In the genomic region with DNA sequence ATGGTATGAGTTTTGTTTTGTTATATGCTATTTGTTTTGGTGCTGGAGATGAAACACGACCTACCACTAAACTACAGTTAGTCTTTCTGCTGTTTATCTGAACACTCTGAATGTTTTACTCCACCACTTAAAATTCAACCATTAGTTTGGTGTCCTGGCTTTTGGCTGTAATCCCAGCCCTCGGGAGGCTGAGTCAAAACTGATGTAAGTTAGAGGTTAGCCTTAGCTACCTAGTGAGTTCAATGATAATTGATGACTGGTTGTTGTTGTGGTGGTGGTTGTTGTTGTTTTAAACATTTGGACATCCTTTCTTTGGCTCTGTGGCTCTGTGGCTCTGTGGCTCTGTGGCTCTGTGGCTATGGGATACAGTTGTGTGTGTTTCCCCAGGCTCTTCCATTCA, we compare ENCODE assay signal across 8 mouse cellular contexts. TPM values are rescaled to one million over a fixed set of nuclear protein-coding genes. Genes with fewer than 3 reads are reported as not detected.
DNase-seq lines count a peak whose midpoint lies in the region; ATAC-seq lines count a peak whose summit lies in the region.

No protein-coding gene starts in this region.

- peak overlapping the region; percentile 96 for H3K9ac ChIP-seq in forebrain, embryonic 13.5 days
- H3K9ac ChIP-seq in limb, embryonic 15.5 days: no peak overlapping the region

- no peaks in the 10 kb centered on the region for H3K27me3 ChIP-seq in erythroblast, embryonic 14.5 days (ENCODE audit: control insufficient read depth)
- no peaks in the 10 kb centered on the region for H3K27me3 ChIP-seq in forebrain, embryonic 13.5 days
- no peaks in the 10 kb centered on the region for H3K27me3 ChIP-seq in limb, embryonic 15.5 days

- peaks cover 12% of the 10 kb centered on the region for H3K36me3 ChIP-seq in erythroblast, embryonic 14.5 days (ENCODE audit: control insufficient read depth)
- peaks cover 16% of the 10 kb centered on the region for H3K36me3 ChIP-seq in forebrain, embryonic 13.5 days (ENCODE audit: poor library complexity, severe bottlenecking)
- peaks cover 8% of the 10 kb centered on the region for H3K36me3 ChIP-seq in limb, embryonic 15.5 days

- no peaks in the 10 kb centered on the region for H3K9me3 ChIP-seq in erythroblast, embryonic 14.5 days (ENCODE audit: control insufficient read depth, low read length)
- 0 out of 2 replicates have a peak, but pooled peaks cover 3% of the 10 kb centered on the region for H3K9me3 ChIP-seq in forebrain, embryonic 13.5 days (replicated peaks)
- H3K9me3 ChIP-seq in limb, embryonic 15.5 days: no peaks in the 10 kb centered on the region

- ATAC-seq in erythroblast, adult 5-6 weeks (replicated peaks; ENCODE audit: low FRiP score, poor library complexity, severe bottlenecking): no peak
- no peak for ATAC-seq in forebrain, embryonic 13.5 days
- ATAC-seq in limb, embryonic 15.5 days (ENCODE audit: insufficient number of reproducible peaks, low FRiP score, low TSS enrichment, low read depth): no peak

- H3K4me1 ChIP-seq in erythroblast, embryonic 14.5 days (ENCODE audit: control insufficient read depth): peaks cover 23% of the 10 kb centered on the region
- peaks cover 25% of the 10 kb centered on the region for H3K4me1 ChIP-seq in forebrain, embryonic 13.5 days
- H3K4me1 ChIP-seq in limb, embryonic 15.5 days: peaks cover 6% of the 10 kb centered on the region; the same call in 1 of the 2 replicates

- peak; percentile 49 for DNase-seq in 3T3-L1 (ENCODE audit: low read depth, low spot score)
- DNase-seq in ovary, postnatal 14 days (ENCODE audit: low spot score): no peak
- no peak for DNase-seq in kidney, adult 18-20 months
- no peak for DNase-seq in gastrocnemius, adult 8-10 months (ENCODE audit: low spot score in 2 of 2)

- H3K27ac ChIP-seq in forebrain, embryonic 13.5 days: no peak overlapping the region
- no peak overlapping the region for H3K27ac ChIP-seq in limb, embryonic 15.5 days

- peak overlapping the region; percentile 100 for H3K4me3 ChIP-seq in erythroblast, embryonic 14.5 days (replicated peaks)
- peak overlapping the region; percentile 85 for H3K4me3 ChIP-seq in forebrain, embryonic 13.5 days
- peak overlapping the region; percentile 62 for H3K4me3 ChIP-seq in limb, embryonic 15.5 days

- peak overlapping the region; percentile 76 for H3K4me2 ChIP-seq in forebrain, embryonic 13.5 days
- H3K4me2 ChIP-seq in limb, embryonic 15.5 days: peak overlapping the region; percentile 45

- 79% methylated on average over 2 of the region's 2 CpGs for WGBS in forebrain, embryonic 13.5 days
- WGBS in limb, embryonic 15.5 days: 64% methylated on average over 2 of the region's 2 CpGs

RNA-seq across cellular contexts. Expression of a gene that starts 1.3 kb away (rescaled TPM):
- 0.38 and 0.55 TPM in 2 replicates for polyA plus RNA-seq in erythroblast, embryonic 14.5 days (2012)
- 7.7 and 18.1 TPM in 2 replicates for total RNA-seq in erythroblast, adult 5-6 weeks (2015; ENCODE audit: low replicate concordance)
- 7.5 and 12.0 TPM in 2 replicates for total RNA-seq in erythroblast, adult 5-6 weeks (2017; ENCODE audit: low replicate concordance)
- polyA plus RNA-seq in forebrain, embryonic 13.5 days (2015; fragmentation: Nextera tagmentation; extraction: Ambion mirVana): 90.3 and 93.4 TPM in 2 replicates
- polyA plus RNA-seq in limb, embryonic 15.5 days (2015; fragmentation: Nextera tagmentation; extraction: Ambion mirVana): 39.0 and 40.4 TPM in 2 replicates
- total RNA-seq in gastrocnemius, adult 8-10 months (2022): 10 to 100 TPM in 1 of 4 experiments, 1 to 10 TPM in 3; 7.2 to 10.8 (median 9.5) TPM

Comparison
In these comparisons a context has a peak if more than half of its experiments do, and no peak if none do; other contexts are left out.
1. RNA of a gene that starts 1.3 kb away (polyA plus RNA-seq): 90.3 to 93.4 TPM in forebrain, embryonic 13.5 days and 39.0 to 40.4 TPM in limb, embryonic 15.5 days; 0.38 to 0.55 TPM in erythroblast, embryonic 14.5 days; every median in the first group is over 10 times any median in the second.
2. Peak in every context shown above with its lines, with median percentiles within 50 percentile points of each other: H3K4me3 ChIP-seq.